Mouse (Mus musculus): Measurements from ENCODE around the gene Ctnnd2. TPM values are rescaled to one million over a fixed set of nuclear protein-coding genes. Genes with fewer than 3 reads are reported as not detected.

The Ctnnd2 gene
- polyA plus RNA-seq, 1 experiment from 2014 or later, result 0.27 TPM

DNA sequence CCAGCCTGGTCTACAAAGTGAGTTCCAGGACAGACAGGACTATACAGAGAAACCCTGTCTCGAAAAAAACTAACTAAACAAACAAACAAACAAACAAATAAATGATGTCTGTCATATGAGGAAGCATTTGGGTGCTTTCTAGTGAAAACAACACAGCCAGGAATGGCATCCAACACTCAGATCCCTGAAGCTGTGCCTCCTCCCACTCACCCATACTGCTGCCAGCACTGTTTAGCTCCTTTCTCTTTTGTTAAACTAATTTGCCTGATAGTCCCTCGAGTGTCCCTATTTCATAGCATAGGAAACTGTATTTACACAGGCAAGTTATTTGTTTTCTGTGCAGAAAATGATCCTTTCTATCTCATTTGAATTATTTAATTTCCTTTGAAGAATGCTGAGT is 546.8 kb downstream of the Ctnnd2 start:
- in situ Hi-C loops (cut with MboI; ENCODE audit: low pct_unique_long_range_greater_than_20kb), result no loop called here
- DNase-seq (ENCODE audit: low read depth, low spot score), result no peak
- CTCF ChIA-PET, result no interaction called here
- POLR2A ChIA-PET, result no interaction called here
- no peak for TF ChIP-seq CTCF (IDR thresholded peaks at IDR 0.05)
- ATAC-seq, result no peak
- H3K27me3 ChIP-seq, result no peaks in the 10 kb centered on the region

DNA sequence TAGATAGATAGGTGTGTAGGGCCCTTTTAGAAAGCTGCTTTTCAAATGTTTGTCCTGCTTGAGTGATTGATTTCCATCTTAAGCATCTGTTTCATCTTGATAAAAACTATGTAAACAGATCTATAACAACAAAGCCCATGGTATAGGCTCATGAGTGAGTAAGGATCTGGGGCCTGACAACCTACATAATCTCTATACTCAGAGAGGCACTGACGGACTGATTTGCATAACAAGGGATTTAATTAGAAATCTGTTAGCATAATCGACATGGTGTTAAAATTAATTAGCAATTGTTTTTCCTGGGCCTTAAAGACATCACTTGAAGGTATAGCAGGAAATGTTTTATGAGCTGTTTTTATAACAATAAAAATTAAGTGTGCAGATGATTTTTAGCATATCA is 548.7 kb downstream of the Ctnnd2 start:
- in situ Hi-C loops (cut with MboI; ENCODE audit: low pct_unique_long_range_greater_than_20kb), result no loop called here
- ChIA-PET CTCF (no interaction called here), POLR2A (no interaction called here)
- H3K27me3 ChIP-seq, result no peaks in the 10 kb centered on the region
- no peak for TF ChIP-seq CTCF (IDR thresholded peaks at IDR 0.05)
- ATAC-seq (no peak), DNase-seq (ENCODE audit: low read depth, low spot score) (no peak)

- CTCF ChIA-PET, result interaction anchor here (0.9 kb wide), 1 partner anchor 9 kb away, joined by 3 read pairs; no protein-coding TSS in a partner anchor
- DNase-seq (ENCODE audit: low read depth, low spot score), result no peak
- in situ Hi-C loops (cut with MboI; ENCODE audit: low pct_unique_long_range_greater_than_20kb), result no loop called here
- no peak for ATAC-seq
- POLR2A ChIA-PET, result no interaction called here
- no peak for TF ChIP-seq CTCF (IDR thresholded peaks at IDR 0.05)
- H3K27me3 ChIP-seq, result no peaks in the 10 kb centered on the region
These were observed 553.7 kb downstream of the Ctnnd2 start for GRCm38 (mm10) chr15:30726066-30726465.

DNA sequence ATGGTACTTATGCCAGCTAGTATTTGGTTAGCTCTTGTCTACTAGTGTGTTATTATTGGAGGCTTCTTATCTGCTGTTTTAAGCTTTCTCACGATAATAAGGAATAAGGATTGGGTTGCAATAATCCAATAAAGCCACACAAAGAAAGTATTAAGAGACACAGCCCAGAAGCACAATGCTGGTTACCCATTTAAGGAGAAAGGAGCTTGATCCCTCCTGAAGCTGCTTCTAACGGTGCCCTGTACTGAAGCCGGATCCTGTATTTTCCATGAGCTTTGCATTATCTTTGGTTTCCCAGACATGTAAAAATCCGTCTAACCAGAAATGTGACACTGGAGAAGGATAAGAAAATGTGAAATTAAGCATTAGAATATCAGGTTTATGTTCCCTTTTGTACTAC is 565.8 kb downstream of the Ctnnd2 start:
- ChIA-PET CTCF (interaction anchor here (0.9 kb wide), 1 partner anchor 315 kb away, joined by 3 read pairs; no protein-coding TSS in a partner anchor), POLR2A (no interaction called here)
- ATAC-seq (no peak), DNase-seq (ENCODE audit: low read depth, low spot score) (no peak)
- no peaks in the 10 kb centered on the region for H3K27me3 ChIP-seq
- TF ChIP-seq CTCF (IDR thresholded peaks at IDR 0.05), result no peak
- in situ Hi-C loops (cut with MboI; ENCODE audit: low pct_unique_long_range_greater_than_20kb), result no loop called here

- H3K27me3 ChIP-seq, result no peaks in the 10 kb centered on the region
- peak; percentile 1 for DNase-seq (ENCODE audit: low read depth, low spot score)
- in situ Hi-C loops (cut with MboI; ENCODE audit: low pct_unique_long_range_greater_than_20kb), result loop anchor here (10.0 kb wide), 2 partner anchors 306 to 716 kb away; no protein-coding TSS in a partner anchor
- POLR2A ChIA-PET, result no interaction called here
- peak; percentile 54 for ATAC-seq
- CTCF ChIA-PET, result interaction anchor here (1.0 to 1.1 kb wide), 2 partner anchors 21 to 307 kb away, joined by 3 to 5 read pairs; no protein-coding TSS in a partner anchor
- peak; percentile 87 for TF ChIP-seq CTCF (IDR thresholded peaks at IDR 0.05)
These were observed 568.3 kb downstream of the Ctnnd2 start for GRCm38 (mm10) chr15:30740728-30741127.

DNA sequence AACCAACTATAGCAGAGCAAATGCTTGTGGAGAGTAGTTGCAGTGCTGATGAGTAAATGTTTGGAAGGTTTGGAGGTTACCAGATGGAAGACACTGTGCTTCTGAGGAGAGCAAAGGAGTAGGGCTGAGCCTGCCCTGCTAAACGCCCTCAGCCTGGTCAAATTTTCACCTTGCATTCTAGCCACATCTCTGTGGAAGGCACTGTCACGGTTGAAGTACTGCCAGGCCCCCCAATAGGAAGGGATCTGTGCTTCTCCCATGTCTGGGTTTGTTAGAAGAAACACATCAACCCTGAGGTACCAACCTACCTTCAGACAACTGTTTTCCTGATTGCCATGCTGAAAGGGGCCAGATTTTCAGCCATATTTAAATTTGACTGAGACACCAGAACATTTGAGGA is 585.6 kb downstream of the Ctnnd2 start:
- ATAC-seq (no peak), DNase-seq (ENCODE audit: low read depth, low spot score) (no peak)
- ChIA-PET POLR2A (no interaction called here), CTCF (no interaction called here)
- H3K27me3 ChIP-seq, result no peaks in the 10 kb centered on the region
- in situ Hi-C loops (cut with MboI; ENCODE audit: low pct_unique_long_range_greater_than_20kb), result loop anchor here (25.0 kb wide), 1 partner anchor 504 kb away; no protein-coding TSS in a partner anchor
- no peak for TF ChIP-seq CTCF (IDR thresholded peaks at IDR 0.05)

- no peak for ATAC-seq
- no peak for DNase-seq (ENCODE audit: low read depth, low spot score)
- no peak for TF ChIP-seq CTCF (IDR thresholded peaks at IDR 0.05)
- ChIA-PET CTCF (no interaction called here), POLR2A (no interaction called here)
- H3K27me3 ChIP-seq, result no peaks in the 10 kb centered on the region
- in situ Hi-C loops (cut with MboI; ENCODE audit: low pct_unique_long_range_greater_than_20kb), result loop anchor here (25.0 kb wide), 1 partner anchor 500 kb away; no protein-coding TSS in a partner anchor
These were observed 589.8 kb downstream of the Ctnnd2 start for GRCm38 (mm10) chr15:30762211-30762610.

GRCm38 (mm10) chr15:30762695-30763285 is 590.4 kb downstream of the Ctnnd2 start:
- CTCF ChIA-PET, result no interaction called here
- in situ Hi-C loops (cut with MboI; ENCODE audit: low pct_unique_long_range_greater_than_20kb), result loop anchor here (25.0 kb wide), 1 partner anchor 500 kb away; no protein-coding TSS in a partner anchor
- no peak for TF ChIP-seq CTCF (IDR thresholded peaks at IDR 0.05)
- H3K27me3 ChIP-seq, result no peaks in the 10 kb centered on the region
- POLR2A ChIA-PET, result no interaction called here
- ATAC-seq, result no peak
- DNase-seq (ENCODE audit: low read depth, low spot score), result no peak

- in situ Hi-C loops (cut with MboI; ENCODE audit: low pct_unique_long_range_greater_than_20kb), result no loop called here
These were observed 604.5 kb downstream of the Ctnnd2 start for GRCm38 (mm10) chr15:30776931-30777330.

GRCm38 (mm10) chr15:30777801-30778200 is 605.4 kb downstream of the Ctnnd2 start:
- CTCF ChIA-PET, result no interaction called here
- POLR2A ChIA-PET, result no interaction called here
- H3K27me3 ChIP-seq, result no peaks in the 10 kb centered on the region
- in situ Hi-C loops (cut with MboI; ENCODE audit: low pct_unique_long_range_greater_than_20kb), result no loop called here
- no peak for ATAC-seq
- no peak for TF ChIP-seq CTCF (IDR thresholded peaks at IDR 0.05)
- no peak for DNase-seq (ENCODE audit: low read depth, low spot score)

More at GRCm38 (mm10) chr15:30776931-30777330, 604.5 kb downstream of the Ctnnd2 start:
- no peak for TF ChIP-seq CTCF (IDR thresholded peaks at IDR 0.05)
- no peak for ATAC-seq
- DNase-seq (ENCODE audit: low read depth, low spot score), result no peak
- POLR2A ChIA-PET, result no interaction called here
- CTCF ChIA-PET, result interaction anchor here (1.0 to 1.8 kb wide), 2 partner anchors 12 to 21 kb away, joined by 3 to 5 read pairs; no protein-coding TSS in a partner anchor
- H3K27me3 ChIP-seq, result no peaks in the 10 kb centered on the region

GRCm38 (mm10) chr15:30779903-30780302 is 607.5 kb downstream of the Ctnnd2 start:
- no peaks in the 10 kb centered on the region for H3K27me3 ChIP-seq
- in situ Hi-C loops (cut with MboI; ENCODE audit: low pct_unique_long_range_greater_than_20kb), result no loop called here
- no peak for ATAC-seq
- ChIA-PET CTCF (no interaction called here), POLR2A (no interaction called here)
- DNase-seq (ENCODE audit: low read depth, low spot score), result no peak
- no peak for TF ChIP-seq CTCF (IDR thresholded peaks at IDR 0.05)

DNA sequence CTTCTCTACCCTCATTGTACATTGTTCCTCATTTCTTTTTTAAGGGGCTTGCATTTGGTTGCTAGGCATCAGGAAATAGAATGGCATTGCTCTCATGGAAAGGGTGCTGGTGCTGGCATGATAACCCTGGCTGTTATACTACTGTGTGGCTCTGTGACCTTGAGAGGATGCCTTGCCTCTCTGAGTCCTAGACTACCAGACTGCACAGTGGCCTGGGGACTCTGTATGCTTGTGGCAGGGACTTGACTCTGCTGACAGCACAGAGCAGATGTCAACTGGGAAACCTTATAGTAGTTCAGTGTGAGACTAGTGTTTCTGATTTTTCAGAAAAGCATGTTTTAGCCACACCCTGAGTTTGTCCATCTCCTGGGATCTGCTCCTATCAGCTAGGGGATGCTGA is 608.6 kb downstream of the Ctnnd2 start:
- ChIA-PET CTCF (no interaction called here), POLR2A (no interaction called here)
- ATAC-seq (no peak), DNase-seq (ENCODE audit: low read depth, low spot score) (no peak)
- H3K27me3 ChIP-seq, result no peaks in the 10 kb centered on the region
- no peak for TF ChIP-seq CTCF (IDR thresholded peaks at IDR 0.05)
- in situ Hi-C loops (cut with MboI; ENCODE audit: low pct_unique_long_range_greater_than_20kb), result no loop called here

All from Patski (cell line).